Mouse (Mus musculus): ENCODE data around the gene Ifi44.

The Ifi44 gene

DNA sequence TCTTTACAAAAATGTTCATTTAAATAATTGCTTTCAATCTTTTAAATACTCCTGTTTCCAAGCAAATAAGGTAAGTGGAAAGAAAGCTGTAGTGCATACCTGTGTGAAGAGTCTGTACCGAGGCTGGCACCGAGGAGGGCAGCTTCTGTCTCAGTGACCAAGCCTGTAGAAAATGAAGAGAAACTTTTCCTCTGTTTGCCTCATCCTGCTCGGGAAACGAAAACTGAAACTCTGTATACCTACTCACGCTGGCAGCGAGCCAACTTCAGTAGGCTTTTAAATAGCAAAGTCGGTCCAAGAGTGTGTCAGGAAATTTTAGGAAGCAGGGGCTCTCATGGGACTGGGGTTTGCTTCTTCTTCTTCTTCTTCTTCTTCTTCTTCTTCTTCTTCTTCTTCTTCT lies at the start of gene Ifi44:
Gene Ifi44, minus strand, starts transcription at position 224 of the 400 bp plus-strand sequence.
- no peak for DNase-seq (ENCODE audit: low spot score in 2 of 2)

- no peak for DNase-seq (ENCODE audit: low spot score in 2 of 2)
Measured at GRCm38 (mm10) chr3:151788622-151789021, 38.9 kb upstream of the Ifi44 start.

GRCm38 (mm10) chr3:151775089-151775488 lies 25.3 kb upstream of the Ifi44 start:
- DNase-seq (ENCODE audit: low spot score in 2 of 2), result no peak

- peak in 1 of 2 experiments; percentile 8 for DNase-seq (ENCODE audit: low spot score in 2 of 2)
Measured at GRCm38 (mm10) chr3:151771074-151771473, 21.3 kb upstream of the Ifi44 start.

GRCm38 (mm10) chr3:151748514-151748913 lies 1.2 kb downstream of the Ifi44 start:
- no peak for DNase-seq (ENCODE audit: low spot score in 2 of 2)

GRCm38 (mm10) chr3:151746058-151746457 lies 3.7 kb downstream of the Ifi44 start:
- DNase-seq (ENCODE audit: low spot score in 2 of 2), result no peak

- no peak for DNase-seq (ENCODE audit: low spot score in 2 of 2)
Measured at GRCm38 (mm10) chr3:151742223-151742622, 7.5 kb downstream of the Ifi44 start.

- DNase-seq (ENCODE audit: low spot score in 2 of 2), result peak in 1 of 2 experiments; percentile 1
Measured at GRCm38 (mm10) chr3:151716246-151716645, 33.5 kb downstream of the Ifi44 start.

DNA sequence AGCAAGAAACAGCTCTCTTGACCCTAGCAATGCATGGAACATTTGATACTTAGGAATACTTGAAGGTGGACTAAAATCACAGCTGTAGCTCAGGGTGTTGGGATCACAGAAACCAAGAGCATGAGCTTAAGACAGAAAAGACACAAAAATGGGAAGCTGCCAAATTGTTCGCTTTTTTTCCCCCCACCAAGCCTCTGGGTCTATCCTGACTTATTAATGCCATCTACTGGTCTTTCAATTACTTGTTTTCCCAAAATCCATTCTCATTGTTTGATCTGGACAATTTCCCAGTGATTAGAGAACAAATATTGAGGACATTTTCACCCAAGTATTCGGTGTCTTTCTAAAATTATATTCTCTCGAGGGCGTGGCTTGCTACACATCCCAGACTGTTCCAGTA lies 42.4 kb downstream of the Ifi44 start:
- no peak for DNase-seq (ENCODE audit: low spot score in 2 of 2)
